Mouse (Mus musculus) megakaryocyte-erythroid progenitor cell, adult 5-6 weeks (primary cell): ENCODE results near the gene 4930595D18Rik. TPM values are rescaled to one million over a fixed set of nuclear protein-coding genes. Genes with fewer than 3 reads are reported as not detected.

ENCODE experiments used
- ATAC-seq: replicated peaks from 2 replicates; pipeline ENCODE4 v1.8.0; 2016; ENCODE audit warnings: mild to moderate bottlenecking, inconsistent platforms; ENCODE audit not compliant: severe bottlenecking, poor library complexity, low FRiP score, low TSS enrichment
- total RNA-seq, 2 experiments: library from RNA; stranded (forward) in 1 of 2; stranded (reverse) in 1 of 2; fragments of 200-1000, 215-1000 nt in 1 of 2; fragments of >200 nt in 1 of 2; fragmentation: Nextera tagmentation in 1 of 2; gene quantifications; 2 replicates each; pipeline ENCODE4 v1.2.3; 2014 to 2017

Gene 4930595D18Rik
- total RNA-seq, 2 experiments from 2014 or later: not detected

DNA sequence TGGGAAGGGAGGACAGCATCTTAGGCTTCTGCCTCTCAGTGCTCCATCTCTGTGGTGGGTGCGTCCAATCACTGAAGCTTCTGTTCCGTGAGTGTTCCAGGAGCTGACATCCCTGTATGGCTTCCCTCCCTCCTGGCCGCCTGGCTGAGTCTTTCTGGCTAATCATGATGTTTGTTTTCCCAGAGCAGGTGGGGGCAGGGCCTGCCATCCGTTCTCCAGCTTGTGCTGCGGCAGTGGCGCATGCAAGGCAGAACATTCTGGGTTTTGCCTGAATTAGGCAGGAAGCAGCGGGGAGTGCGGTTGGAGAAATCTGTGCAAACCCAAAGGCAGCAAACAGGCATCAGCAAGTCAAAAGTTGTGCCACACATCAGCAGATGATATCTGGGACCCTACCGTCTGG is 39.0 kb downstream of the 4930595D18Rik start:
- no peak for ATAC-seq

DNA sequence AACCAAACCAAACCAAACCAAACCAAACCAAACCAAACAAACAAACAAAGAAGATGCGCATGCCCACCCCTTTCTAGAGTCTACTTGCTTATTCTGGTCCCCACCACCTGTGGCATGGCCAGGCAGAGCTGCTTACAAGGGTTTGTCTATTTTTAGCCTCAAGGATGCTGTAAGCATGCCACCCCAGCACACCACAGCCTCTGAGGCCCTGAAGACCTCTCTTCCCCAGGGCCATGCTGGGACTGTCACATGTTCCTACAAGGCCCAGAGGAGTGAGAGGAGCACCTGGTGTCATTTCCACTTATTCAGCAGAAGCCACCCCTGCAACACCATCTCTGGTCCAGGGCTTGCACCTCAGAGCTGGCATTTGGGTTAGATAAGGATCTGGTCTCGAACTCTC is 39.7 kb downstream of the 4930595D18Rik start:
- no peak for ATAC-seq

DNA sequence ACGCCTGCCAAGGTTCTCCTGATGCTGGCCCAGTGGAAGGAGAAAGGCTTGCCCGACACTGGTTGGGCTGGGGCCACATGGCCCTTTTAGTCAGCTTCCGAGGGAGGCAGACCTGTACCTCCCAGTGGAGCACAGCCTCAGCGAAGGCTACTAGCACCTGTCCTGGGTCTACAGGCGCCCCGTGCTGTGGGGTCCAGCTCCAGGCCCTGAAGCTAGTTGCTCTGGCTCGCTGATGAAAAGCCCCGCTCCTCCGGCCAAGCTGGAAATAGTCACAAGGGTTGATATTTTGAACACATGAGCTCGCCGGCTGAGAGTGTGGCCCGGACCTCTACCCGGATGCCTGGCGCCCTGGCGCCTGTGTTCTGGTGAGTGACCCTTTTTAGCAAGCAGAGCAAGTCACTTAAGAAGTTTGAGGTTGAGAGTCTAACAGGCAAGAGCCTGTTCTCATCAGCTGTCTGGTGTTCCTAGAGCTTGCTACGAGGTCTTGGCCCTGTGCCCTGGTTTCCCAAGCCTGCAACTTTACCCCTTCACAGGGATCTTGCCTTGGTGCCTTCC is 40.7 kb downstream of the 4930595D18Rik start:
- ATAC-seq: no peak

- peak; percentile 31 for ATAC-seq
Measured at GRCm38 (mm10) chr12:111143005-111143508, 41.2 kb downstream of the 4930595D18Rik start.

DNA sequence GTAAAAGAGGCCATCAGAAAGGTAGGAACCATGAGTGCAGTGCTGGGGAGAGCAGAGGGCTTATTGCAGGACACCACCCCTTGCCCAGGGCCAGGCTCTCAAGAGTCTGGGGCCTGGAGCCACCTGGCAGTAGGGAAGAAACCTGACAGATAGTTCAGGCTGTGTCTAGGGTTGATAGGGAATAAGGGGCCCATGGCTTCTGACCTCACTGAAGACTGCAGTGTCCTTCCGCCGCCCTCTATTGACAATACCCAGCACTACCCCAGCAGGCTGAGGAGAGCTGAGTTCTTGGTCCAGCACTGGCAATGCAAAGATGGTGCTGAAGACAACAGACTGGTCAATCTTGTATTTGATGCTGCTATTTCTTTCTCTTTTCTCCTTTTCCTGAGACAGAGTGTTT is 47.2 kb downstream of the 4930595D18Rik start:
- ATAC-seq: peak; percentile 72

GRCm38 (mm10) chr12:111135953-111136352 is 48.3 kb downstream of the 4930595D18Rik start:
- no peak for ATAC-seq

- no peak for ATAC-seq
Measured at GRCm38 (mm10) chr12:111134791-111135733, 49.2 kb downstream of the 4930595D18Rik start.

DNA sequence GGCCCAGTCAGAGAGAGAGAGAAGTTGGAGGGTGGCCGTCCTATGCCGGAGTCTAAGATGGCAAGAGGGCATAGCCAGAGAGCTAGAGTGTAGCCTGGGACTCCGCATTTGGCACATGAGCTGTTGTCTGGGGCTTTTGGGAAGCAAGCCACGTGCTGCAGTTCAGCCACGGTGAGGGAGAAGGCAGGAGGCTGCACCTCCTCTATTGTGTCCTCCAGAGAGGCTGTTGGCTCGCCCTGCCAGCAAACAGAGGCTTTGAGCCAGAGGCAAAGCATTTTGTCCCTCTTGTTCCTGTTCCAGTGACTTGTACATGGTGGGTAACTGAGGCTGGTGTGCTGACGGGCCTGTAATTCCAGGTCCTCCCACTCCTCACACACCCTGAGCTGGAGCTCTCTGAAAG is 50.1 kb downstream of the 4930595D18Rik start:
- ATAC-seq: no peak

DNA sequence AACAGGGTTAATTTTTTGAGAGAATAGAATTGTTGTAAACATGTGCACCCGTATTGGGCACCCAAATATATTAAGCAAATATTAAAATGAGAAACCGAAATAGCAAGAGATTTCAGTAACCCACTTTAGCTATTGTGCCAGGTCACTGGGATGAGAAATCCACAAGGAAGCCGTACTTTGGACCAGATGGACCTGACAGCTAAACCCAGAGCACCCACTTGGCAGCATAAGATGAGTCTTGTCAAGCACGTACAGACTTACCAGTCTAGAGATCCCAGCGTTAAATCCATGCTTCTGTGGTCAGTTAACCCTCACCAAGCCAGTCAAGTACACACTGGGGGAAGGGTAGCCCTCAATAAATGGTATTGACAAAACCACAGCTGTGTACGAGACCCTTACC is 58.6 kb downstream of the 4930595D18Rik start:
- no peak for ATAC-seq

DNA sequence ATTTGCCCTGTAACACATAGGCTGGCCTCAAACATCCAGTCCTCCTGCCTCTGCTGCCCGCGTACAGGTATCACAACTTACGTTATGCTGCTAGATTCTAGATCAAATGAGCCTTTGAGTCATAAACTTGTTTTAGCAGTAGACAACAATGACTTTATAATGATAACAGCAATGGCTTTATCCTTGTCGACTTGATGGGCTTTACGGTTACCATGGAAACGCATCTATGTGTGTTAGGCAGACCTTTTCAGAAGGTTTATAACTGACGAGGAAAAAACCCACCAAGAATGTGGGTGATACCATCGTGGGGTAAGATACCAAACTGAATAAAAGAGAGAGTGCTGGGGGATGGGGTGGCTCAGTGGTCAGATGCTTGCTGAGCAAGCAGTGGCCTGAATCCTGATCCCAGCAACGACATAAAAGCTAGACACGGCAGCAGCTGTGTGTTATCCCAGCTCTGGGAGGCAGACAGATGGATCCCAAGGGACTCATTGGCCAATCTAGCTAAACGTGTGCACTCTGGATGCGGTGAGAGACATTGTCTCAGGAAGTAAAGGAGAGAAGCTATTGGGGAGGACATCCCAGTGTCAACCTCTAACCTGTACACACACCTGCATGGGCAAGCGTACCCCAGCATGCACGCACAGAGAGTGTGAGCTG is 59.6 kb downstream of the 4930595D18Rik start:
- ATAC-seq: no peak

GRCm38 (mm10) chr12:111122332-111122852 is 61.9 kb downstream of the 4930595D18Rik start:
- peak; percentile 60 for ATAC-seq

GRCm38 (mm10) chr12:111120976-111121645 is 63.2 kb downstream of the 4930595D18Rik start:
- ATAC-seq: no peak

DNA sequence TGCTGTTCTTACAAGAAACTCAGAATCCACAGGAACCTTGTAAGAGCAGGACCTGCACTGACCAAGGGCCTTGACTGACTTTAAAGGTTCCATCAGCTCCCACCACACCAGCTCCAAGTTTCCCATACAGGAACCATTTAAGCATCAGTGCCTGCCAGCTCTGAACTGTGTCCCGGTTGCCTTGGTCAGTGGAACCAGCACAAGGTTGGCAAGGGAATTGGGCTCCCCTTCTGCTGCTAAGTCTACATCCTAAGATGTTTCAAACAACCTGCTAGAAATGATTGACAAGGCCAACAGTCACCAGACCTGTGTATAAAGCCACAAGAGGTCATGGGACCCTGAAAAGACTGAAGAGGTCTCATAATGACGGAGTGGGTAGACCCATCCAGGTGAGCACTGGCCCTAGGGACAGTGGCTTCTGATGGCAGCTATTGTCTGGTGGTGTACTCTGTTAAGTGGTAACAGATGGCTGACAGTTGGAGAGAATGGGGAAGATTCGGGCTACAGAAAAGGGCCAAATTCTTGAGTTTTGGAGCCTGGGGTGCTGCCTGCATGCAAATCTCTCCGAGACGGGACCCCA is 64.7 kb downstream of the 4930595D18Rik start:
- ATAC-seq: no peak

GRCm38 (mm10) chr12:111114593-111114992 is 69.7 kb downstream of the 4930595D18Rik start:
- ATAC-seq: no peak

DNA sequence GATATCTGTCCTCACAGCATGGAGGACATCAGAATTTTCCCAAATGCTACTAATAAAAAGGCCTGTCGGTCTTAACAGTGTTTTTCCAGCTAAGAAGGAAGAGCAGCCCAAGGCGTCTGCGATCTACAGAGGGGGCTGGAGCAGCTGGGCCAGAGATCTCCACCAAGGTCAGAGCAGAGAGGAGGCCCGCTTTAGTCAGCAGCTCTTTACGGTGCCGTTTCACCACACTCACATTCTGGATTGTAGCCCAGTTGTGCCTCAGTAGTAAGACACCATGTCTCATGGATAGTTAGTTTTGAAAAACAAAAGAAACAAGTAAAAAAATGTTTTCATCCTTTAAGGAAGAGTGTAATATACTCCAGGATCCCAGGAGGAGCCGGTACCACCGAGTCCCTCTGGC is 73.1 kb downstream of the 4930595D18Rik start:
- no peak for ATAC-seq
